Mouse (Mus musculus) midbrain, embryonic 10.5 days (tissue): ENCODE results near the gene Cd300e. TPM values are rescaled to one million over a fixed set of nuclear protein-coding genes. Genes with fewer than 3 reads are reported as not detected.
A peak's percentile ranks its signal among the peaks of the same experiment; 100 is the strongest.

ENCODE experiments used
- DNase-seq: peaks from one replicate; pipeline ENCODE4 v3.0.0-alpha.2; 2017; ENCODE audit warnings: low spot score
- H3K27ac ChIP-seq: fragments of 300-500 bp; sonication (generic); replicated peaks from 2 replicates; pipeline ENCODE4 v1.5.1; 2016; ENCODE audit warnings: mild to moderate bottlenecking
- H3K27me3 ChIP-seq: fragments of 300-500 bp; sonication (generic); 2 replicates; pipeline ENCODE4 v1.6.1; 2016; ENCODE audit warnings: low read depth, mild to moderate bottlenecking; ENCODE audit not compliant: poor library complexity, severe bottlenecking
- H3K36me3 ChIP-seq: fragments of 300-500 bp; sonication (generic); 2 replicates; pipeline ENCODE4 v1.6.1; 2016; ENCODE audit warnings: mild to moderate bottlenecking, moderate library complexity
- H3K4me1 ChIP-seq: fragments of 300-500 bp; sonication (generic); 2 replicates; pipeline ENCODE4 v1.6.1; 2016
- H3K4me3 ChIP-seq: fragments of 300-500 bp; sonication (generic); 2 replicates; pipeline ENCODE4 v1.5.1; 2016; ENCODE audit warnings: mild to moderate bottlenecking, moderate library complexity
- H3K9me3 ChIP-seq: fragments of 300-500 bp; sonication (generic); replicated peaks from 2 replicates; pipeline ENCODE4 v1.6.1; 2016; ENCODE audit warnings: mild to moderate bottlenecking
- WGBS: fragments of 180-500 bp; shearing (Covaris S2); methylation state at CpG from one replicate; pipeline ENCODE4 v1.1.7; 2016; 5-methylcytosine and 5-hydroxymethylcytosine counted together
- polyA plus RNA-seq: library from polyadenylated mRNA; unstranded; fragments of >200 nt; fragmentation: Nextera tagmentation; extraction: Ambion mirVana; gene quantifications from 2 replicates; pipeline ENCODE4 v1.2.1, GENCODE M21; 2016

Gene Cd300e
- polyA plus RNA-seq, 1 experiment from 2014 or later: not detected

GRCm38 (mm10) chr11:115077436-115077835, 15.5 kb upstream of the Cd300e start:
- WGBS: 100% methylated on average over 1 of the region's 1 CpGs
- Histone ChIP-seq H3K4me1 (peaks cover 10% of the 10 kb centered on the region; the same call in 1 of the 2 replicates), H3K27me3 (peaks cover 25% of the 10 kb centered on the region), H3K9me3 (no peaks in the 10 kb centered on the region), H3K4me3 (no peak overlapping the region), H3K36me3 (no peaks in the 10 kb centered on the region), H3K27ac (no peak overlapping the region)
- no peak for DNase-seq

- H3K9me3 ChIP-seq: no peaks in the 10 kb centered on the region
- H3K4me1 ChIP-seq: peaks cover 25% of the 10 kb centered on the region
- peaks cover 32% of the 10 kb centered on the region for H3K27me3 ChIP-seq
- H3K27ac ChIP-seq: no peak overlapping the region
- no peak for DNase-seq
- H3K36me3 ChIP-seq: no peaks in the 10 kb centered on the region
- no peak overlapping the region for H3K4me3 ChIP-seq
- WGBS: 83% methylated on average over 5 of the region's 5 CpGs
Observed at GRCm38 (mm10) chr11:115075859-115076258, 13.9 kb upstream of the Cd300e start.

- 84% methylated on average over 7 of the region's 7 CpGs for WGBS
- no peak overlapping the region for H3K27ac ChIP-seq
- no peak for DNase-seq
- H3K4me3 ChIP-seq: no peak overlapping the region
- peaks cover 34% of the 10 kb centered on the region for H3K27me3 ChIP-seq
- H3K9me3 ChIP-seq: no peaks in the 10 kb centered on the region
- no peaks in the 10 kb centered on the region for H3K36me3 ChIP-seq
- H3K4me1 ChIP-seq: peaks cover 30% of the 10 kb centered on the region
Observed at GRCm38 (mm10) chr11:115075407-115075806, 13.4 kb upstream of the Cd300e start.

GRCm38 (mm10) chr11:115073002-115073401, 11.0 kb upstream of the Cd300e start:
- Histone ChIP-seq H3K4me3 (no peak overlapping the region), H3K4me1 (peaks cover 34% of the 10 kb centered on the region), H3K27ac (no peak overlapping the region), H3K9me3 (no peaks in the 10 kb centered on the region), H3K36me3 (no peaks in the 10 kb centered on the region), H3K27me3 (peaks cover 58% of the 10 kb centered on the region)
- DNase-seq: no peak
- 70% methylated on average over 5 of the region's 5 CpGs for whole genome bisulfite sequencing

GRCm38 (mm10) chr11:115071631-115072294, 9.8 kb upstream of the Cd300e start:
- H3K27ac ChIP-seq: peak overlapping the region; percentile 63
- peaks cover 34% of the 10 kb centered on the region for H3K4me1 ChIP-seq
- H3K4me3 ChIP-seq: peak overlapping the region; percentile 14; the same call in 1 of the 2 replicates
- H3K9me3 ChIP-seq: no peaks in the 10 kb centered on the region
- peaks cover 65% of the 10 kb centered on the region for H3K27me3 ChIP-seq
- peak; percentile 44 for DNase-seq
- WGBS: 26% methylated on average over 14 of the region's 14 CpGs
- no peaks in the 10 kb centered on the region for H3K36me3 ChIP-seq

GRCm38 (mm10) chr11:115071015-115071551, 9.1 kb upstream of the Cd300e start:
- peaks cover 34% of the 10 kb centered on the region for H3K4me1 ChIP-seq
- H3K36me3 ChIP-seq: no peaks in the 10 kb centered on the region
- peak; percentile 53 for DNase-seq
- 0 out of 2 replicates have a peak overlapping the region, but pooled peaks have one; percentile 58 for H3K27ac ChIP-seq
- WGBS: 13% methylated on average over 9 of the region's 9 CpGs
- H3K27me3 ChIP-seq: peaks cover 68% of the 10 kb centered on the region
- peak overlapping the region; percentile 14; the same call in 1 of the 2 replicates for H3K4me3 ChIP-seq
- no peaks in the 10 kb centered on the region for H3K9me3 ChIP-seq

GRCm38 (mm10) chr11:115066768-115067167, 4.8 kb upstream of the Cd300e start:
- Histone ChIP-seq H3K9me3 (no peaks in the 10 kb centered on the region), H3K4me1 (peaks cover 34% of the 10 kb centered on the region), H3K27me3 (peaks cover 45% of the 10 kb centered on the region), H3K4me3 (no peak overlapping the region), H3K27ac (no peak overlapping the region), H3K36me3 (no peaks in the 10 kb centered on the region)
- no peak for DNase-seq
- WGBS: 76% methylated on average over 6 of the region's 6 CpGs

- no peaks in the 10 kb centered on the region for H3K36me3 ChIP-seq
- H3K4me1 ChIP-seq: peaks cover 17% of the 10 kb centered on the region
- WGBS: 81% methylated on average over 2 of the region's 2 CpGs
- peaks cover 4% of the 10 kb centered on the region; the same call in 1 of the 2 replicates for H3K27me3 ChIP-seq
- no peak overlapping the region for H3K4me3 ChIP-seq
- DNase-seq: no peak
- no peak overlapping the region for H3K27ac ChIP-seq
- no peaks in the 10 kb centered on the region for H3K9me3 ChIP-seq
Observed at GRCm38 (mm10) chr11:115059797-115060196, 2.2 kb downstream of the Cd300e start.

GRCm38 (mm10) chr11:115058701-115059100, 3.3 kb downstream of the Cd300e start:
- H3K27ac ChIP-seq: no peak overlapping the region
- no peak overlapping the region for H3K4me3 ChIP-seq
- H3K9me3 ChIP-seq: no peaks in the 10 kb centered on the region
- no peak for DNase-seq
- WGBS: 80% methylated on average over 4 of the region's 4 CpGs
- peaks cover 15% of the 10 kb centered on the region for H3K4me1 ChIP-seq
- H3K27me3 ChIP-seq: peaks cover 1% of the 10 kb centered on the region; the same call in 1 of the 2 replicates
- H3K36me3 ChIP-seq: no peaks in the 10 kb centered on the region

- Histone ChIP-seq H3K27ac (no peak overlapping the region), H3K4me3 (no peak overlapping the region), H3K9me3 (no peaks in the 10 kb centered on the region), H3K36me3 (no peaks in the 10 kb centered on the region), H3K4me1 (no peaks in the 10 kb centered on the region), H3K27me3 (no peaks in the 10 kb centered on the region)
- DNase-seq: no peak
Observed at GRCm38 (mm10) chr11:115054537-115054936, 7.4 kb downstream of the Cd300e start.

- no peak for DNase-seq
- no peaks in the 10 kb centered on the region for H3K27me3 ChIP-seq
- no peak overlapping the region for H3K4me3 ChIP-seq
- no peaks in the 10 kb centered on the region for H3K9me3 ChIP-seq
- WGBS: 81% methylated on average over 1 of the region's 1 CpGs
- H3K4me1 ChIP-seq: no peaks in the 10 kb centered on the region
- no peaks in the 10 kb centered on the region for H3K36me3 ChIP-seq
- H3K27ac ChIP-seq: no peak overlapping the region
Observed at GRCm38 (mm10) chr11:115052991-115053390, 9.0 kb downstream of the Cd300e start.

GRCm38 (mm10) chr11:115052206-115052605, 9.8 kb downstream of the Cd300e start:
- no peak overlapping the region for H3K27ac ChIP-seq
- 5% methylated on average over 9 of the region's 9 CpGs for WGBS

GRCm38 (mm10) chr11:115049282-115049895, 12.6 kb downstream of the Cd300e start:
- no peaks in the 10 kb centered on the region for H3K27me3 ChIP-seq
- H3K4me1 ChIP-seq: no peaks in the 10 kb centered on the region
- H3K27ac ChIP-seq: no peak overlapping the region
- H3K36me3 ChIP-seq: no peaks in the 10 kb centered on the region
- no peak overlapping the region for H3K4me3 ChIP-seq
- no peaks in the 10 kb centered on the region for H3K9me3 ChIP-seq
- no peak for DNase-seq
- WGBS: 48% methylated on average over 3 of the region's 3 CpGs

More at GRCm38 (mm10) chr11:115052206-115052605, 9.8 kb downstream of the Cd300e start:
- Histone ChIP-seq H3K4me3 (no peak overlapping the region), H3K27me3 (no peaks in the 10 kb centered on the region), H3K4me1 (no peaks in the 10 kb centered on the region), H3K36me3 (no peaks in the 10 kb centered on the region), H3K9me3 (no peaks in the 10 kb centered on the region)
- no peak for DNase-seq
